Mouse (Mus musculus): ENCODE measurements around the gene Gja10.

The Gja10 gene

DNA sequence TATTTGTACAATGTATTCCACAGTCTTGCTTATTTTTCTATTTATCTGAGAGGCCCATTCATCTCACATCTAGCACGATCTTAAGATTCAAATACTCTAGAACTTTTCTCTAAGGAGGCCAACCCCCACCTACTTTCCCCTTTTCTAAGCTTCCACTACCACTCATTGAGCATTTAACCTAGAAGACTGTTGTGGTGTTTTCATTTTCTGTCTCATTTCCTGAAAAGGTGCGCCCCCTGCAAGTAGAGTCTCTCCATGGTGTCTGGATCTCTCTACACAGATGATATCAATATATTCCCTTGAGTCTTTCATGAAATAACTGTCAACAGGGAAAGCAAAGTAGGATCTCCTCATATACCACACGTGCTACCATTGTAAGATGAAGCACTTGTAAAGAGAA, at the start of gene Gja10:
TSS of gene Gja10 (minus strand) at position 101 of the 400 bp plus-strand sequence.
- in situ Hi-C loops (cut with MboI; ENCODE audit: low pct_unique_long_range_greater_than_20kb in 1 of 2, low sequenced_read_pairs in 2 of 2, unreplicated experiment in 1 of 2): loop anchor here in 1 of 2 experiments (25.0 kb wide), 1 partner anchor 685 kb away; the partner anchor contains the start of gene Pnrc1

DNA sequence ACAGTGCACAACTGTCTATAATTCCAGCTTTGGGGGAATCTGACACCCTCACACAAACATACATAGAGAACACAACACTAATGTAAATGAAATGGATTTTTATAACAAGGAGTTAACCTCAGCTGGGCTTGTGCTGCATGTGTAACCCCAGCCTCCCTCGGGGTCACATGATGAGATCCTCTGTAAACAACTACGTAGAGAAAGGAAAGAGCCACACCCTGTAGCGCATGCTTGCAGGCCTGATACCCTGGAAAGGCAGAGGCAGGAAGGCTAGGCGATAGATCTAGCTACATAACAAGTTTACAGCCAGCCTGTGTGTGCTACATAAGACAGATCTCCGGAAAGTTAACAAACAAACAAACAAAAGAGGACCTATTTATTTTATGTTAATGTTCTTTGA, 49.1 kb upstream of the Gja10 start:
- in situ Hi-C loops (cut with MboI; ENCODE audit: low pct_unique_long_range_greater_than_20kb in 1 of 2, low sequenced_read_pairs in 2 of 2, unreplicated experiment in 1 of 2): no loop called here

DNA sequence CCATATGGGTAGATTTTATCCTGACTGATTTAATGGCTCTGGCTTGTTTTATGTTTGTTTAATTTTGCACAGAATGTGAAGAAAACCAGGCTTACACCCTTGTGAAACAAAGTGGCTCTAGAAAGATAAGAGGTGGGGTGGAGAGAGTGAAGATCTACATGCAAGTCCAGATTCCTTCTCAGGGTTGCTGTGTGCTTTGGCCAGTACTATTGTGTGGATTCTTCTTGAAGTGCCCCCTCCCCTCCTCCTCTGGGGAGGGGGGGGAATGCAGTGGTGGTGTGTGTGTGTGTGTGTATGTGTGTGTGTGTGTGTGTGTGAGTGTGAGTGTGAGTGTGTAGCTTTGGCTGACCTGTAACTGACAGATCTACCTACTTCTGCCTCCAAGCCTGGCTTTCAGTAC, 19.1 kb upstream of the Gja10 start:
- in situ Hi-C loops (cut with MboI; ENCODE audit: low pct_unique_long_range_greater_than_20kb in 1 of 2, low sequenced_read_pairs in 2 of 2, unreplicated experiment in 1 of 2): loop anchor here in 1 of 2 experiments (25.0 kb wide), 1 partner anchor 666 kb away; the partner anchor contains the start of gene Pnrc1

DNA sequence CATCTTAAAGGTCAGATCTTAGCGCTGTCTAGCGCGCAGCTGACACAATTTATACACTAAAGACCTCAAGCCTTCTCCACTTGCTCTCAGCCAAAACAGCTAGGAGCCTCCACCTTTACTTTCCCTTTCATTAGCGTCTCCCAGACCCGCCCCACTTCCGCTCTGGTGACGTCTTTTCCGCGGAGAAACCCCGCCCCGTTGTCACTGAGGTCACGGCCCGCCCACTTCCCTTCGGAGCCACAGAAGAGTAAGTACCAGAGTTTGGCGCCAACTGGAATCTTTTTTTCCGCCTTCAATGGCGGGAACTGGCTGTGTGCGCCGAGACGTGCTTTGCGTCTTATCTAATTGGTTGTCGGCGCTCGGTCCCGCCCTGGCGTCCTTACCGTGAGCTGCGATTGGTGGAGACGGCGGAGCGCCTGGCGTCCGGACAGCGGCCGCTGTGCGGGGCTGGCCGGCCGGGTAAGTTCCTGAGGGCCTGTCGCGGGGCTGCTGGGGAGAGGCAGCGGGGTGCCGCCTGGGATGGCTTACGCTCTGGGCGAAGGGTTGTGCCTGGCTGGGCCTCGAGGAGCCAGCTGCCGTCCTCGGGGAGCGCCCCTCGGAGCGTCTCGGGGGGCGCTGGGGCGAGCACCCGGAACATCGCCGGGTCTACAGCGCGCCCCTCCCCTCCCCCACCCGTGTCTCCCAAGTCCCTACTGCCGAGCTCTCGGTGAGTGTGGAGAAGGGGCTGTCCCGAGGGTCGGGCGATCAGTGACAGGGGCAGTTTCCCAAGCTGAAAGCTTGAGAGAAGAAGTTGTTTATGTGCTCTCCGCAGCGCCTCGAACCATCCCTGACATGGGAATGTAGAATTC, 12.7 kb upstream of the Gja10 start, which contains the start of gene Casp8ap2:
TSS of gene Casp8ap2 (plus strand) at position 418 of the 848 bp plus-strand sequence.
- in situ Hi-C loops (cut with MboI; ENCODE audit: low pct_unique_long_range_greater_than_20kb in 1 of 2, low sequenced_read_pairs in 2 of 2, unreplicated experiment in 1 of 2): loop anchor here in 1 of 2 experiments (25.0 kb wide), 1 partner anchor 672 kb away; the partner anchor contains the start of gene Pnrc1

DNA sequence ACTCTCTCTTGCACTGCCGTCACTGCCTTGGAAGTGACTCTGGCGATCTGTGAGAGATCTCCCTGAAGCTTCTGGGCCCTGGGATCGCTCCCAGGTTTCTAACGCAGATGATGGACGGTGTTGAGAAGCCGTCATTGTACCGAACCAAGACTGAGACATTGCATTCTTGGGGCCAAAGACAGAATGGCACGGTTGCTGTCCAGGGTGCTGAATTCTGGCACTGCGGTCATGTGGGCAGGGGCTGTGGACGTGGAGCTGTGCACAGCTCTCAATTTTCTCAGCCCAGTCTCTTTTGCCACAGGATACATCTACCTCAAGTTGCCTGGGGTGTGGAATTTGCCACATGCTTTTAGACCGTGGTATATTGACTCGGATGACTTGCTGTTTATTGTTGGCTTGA, 1.4 kb downstream of the Gja10 start:
- in situ Hi-C loops (cut with MboI; ENCODE audit: low pct_unique_long_range_greater_than_20kb in 1 of 2, low sequenced_read_pairs in 2 of 2, unreplicated experiment in 1 of 2): loop anchor here in 1 of 2 experiments (25.0 kb wide), 1 partner anchor 686 kb away; the partner anchor contains the start of gene Pnrc1

DNA sequence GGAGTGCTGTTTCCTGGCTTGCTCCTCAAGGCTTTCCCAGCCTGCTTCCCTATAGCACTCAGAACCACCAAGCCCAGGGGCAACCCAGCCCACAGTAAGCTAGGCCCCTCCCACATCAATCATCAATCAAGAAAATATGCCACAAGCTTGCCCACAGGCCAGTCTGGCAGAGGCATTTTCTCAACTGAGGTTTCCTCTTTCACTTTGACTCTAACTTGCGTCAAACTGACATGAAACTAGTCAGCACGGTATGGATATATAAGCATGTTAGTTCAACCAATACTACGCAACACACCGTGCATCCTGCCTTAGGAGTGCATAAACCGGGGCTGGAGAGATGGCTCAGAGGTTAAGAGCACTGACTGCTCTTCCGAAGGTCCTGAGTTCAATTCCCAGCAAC, 14.3 kb downstream of the Gja10 start:
- in situ Hi-C loops (cut with MboI; ENCODE audit: low pct_unique_long_range_greater_than_20kb in 1 of 2, low sequenced_read_pairs in 2 of 2, unreplicated experiment in 1 of 2): loop anchor here in 1 of 2 experiments (10.0 to 25.0 kb wide), 2 partner anchors 527 to 699 kb away; partner anchors contain the start of gene Pnrc1

DNA sequence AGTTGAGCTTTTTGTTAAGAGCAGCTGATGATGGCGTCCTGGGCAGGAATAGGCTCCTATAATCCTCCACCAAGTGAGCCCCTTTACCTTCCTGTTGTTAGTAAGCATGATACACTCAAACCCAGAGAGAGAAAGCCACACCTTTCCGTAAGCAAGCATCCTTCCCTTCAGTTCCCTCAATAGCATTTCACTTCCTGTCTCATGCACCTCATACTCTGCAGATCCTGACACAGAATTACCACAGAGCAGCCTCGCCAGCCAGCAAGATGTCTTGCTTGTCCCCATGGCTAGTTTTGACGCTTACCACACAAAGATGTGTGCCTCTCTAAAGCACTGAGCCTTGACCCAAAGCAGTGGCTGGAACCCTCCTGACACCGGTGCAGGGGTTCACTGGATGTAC, 15.0 kb downstream of the Gja10 start:
- in situ Hi-C loops (cut with MboI; ENCODE audit: low pct_unique_long_range_greater_than_20kb in 1 of 2, low sequenced_read_pairs in 2 of 2, unreplicated experiment in 1 of 2): loop anchor here in 1 of 2 experiments (10.0 to 25.0 kb wide), 2 partner anchors 527 to 700 kb away; partner anchors contain the start of gene Pnrc1

DNA sequence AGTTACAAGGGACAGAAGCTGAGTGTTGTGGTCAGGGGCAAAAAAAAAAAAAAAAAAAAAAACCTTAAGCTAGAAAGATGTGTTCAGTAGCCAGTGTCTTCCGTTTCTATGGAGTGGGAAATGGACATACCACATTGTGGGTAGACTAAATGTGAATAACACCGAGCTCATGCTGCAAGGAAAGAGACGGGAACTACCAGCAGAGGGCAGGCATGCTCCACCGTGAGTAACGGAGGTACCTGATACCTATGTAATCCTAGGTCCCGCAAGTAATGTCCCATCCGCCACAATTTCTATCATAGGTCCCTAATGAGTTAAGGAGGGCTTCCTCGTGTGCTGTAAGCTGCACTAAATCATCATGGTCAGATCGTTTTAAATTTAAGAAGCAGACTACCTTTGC, 16.0 kb downstream of the Gja10 start:
- in situ Hi-C loops (cut with MboI; ENCODE audit: low pct_unique_long_range_greater_than_20kb in 1 of 2, low sequenced_read_pairs in 2 of 2, unreplicated experiment in 1 of 2): loop anchor here in 1 of 2 experiments (10.0 to 25.0 kb wide), 2 partner anchors 528 to 701 kb away; partner anchors contain the start of gene Pnrc1

DNA sequence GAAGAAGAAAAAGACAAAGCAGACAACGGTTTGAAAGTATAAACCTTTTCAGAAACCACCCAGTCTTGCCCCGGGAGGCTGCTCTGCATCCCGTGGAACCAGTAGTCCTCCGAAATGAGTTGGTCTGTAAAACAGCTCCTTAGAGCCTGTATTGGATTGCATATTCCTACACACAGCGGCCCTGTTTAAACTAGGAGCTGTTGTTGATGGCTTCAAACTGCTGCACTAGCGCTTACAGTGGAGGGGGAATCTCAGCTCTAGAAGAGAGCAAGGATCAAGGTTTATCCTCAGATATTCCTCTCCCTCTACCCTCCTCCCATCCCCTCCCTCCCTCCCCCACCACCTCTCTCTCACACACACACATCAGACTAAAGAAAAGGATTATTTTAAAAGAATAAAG, 18.4 kb downstream of the Gja10 start:
- in situ Hi-C loops (cut with MboI; ENCODE audit: low pct_unique_long_range_greater_than_20kb in 1 of 2, low sequenced_read_pairs in 2 of 2, unreplicated experiment in 1 of 2): loop anchor here in 1 of 2 experiments (10.0 to 25.0 kb wide), 2 partner anchors 531 to 703 kb away; partner anchors contain the start of gene Pnrc1

DNA sequence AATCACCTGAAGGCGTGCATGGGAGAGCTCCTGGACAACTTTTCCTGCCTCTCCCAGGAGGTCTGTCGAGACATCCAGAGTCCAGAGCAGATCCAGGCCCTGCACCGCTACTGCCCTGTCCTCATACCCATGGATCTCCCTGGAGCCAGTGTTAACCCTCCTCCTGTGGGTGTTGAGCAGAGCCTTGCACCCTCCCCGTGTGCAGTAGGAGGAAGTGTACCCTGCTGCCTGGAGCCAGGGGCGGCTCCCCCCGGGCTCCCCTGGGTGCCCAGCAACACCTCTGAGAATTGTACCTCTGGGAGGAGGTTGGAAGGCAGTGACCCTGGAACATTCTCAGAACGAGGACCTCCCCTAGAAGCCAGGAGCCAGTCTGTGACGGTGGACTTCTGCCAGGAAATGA, 22.7 kb downstream of the Gja10 start:
- in situ Hi-C loops (cut with MboI; ENCODE audit: low pct_unique_long_range_greater_than_20kb in 1 of 2, low sequenced_read_pairs in 2 of 2, unreplicated experiment in 1 of 2): loop anchor here in 1 of 2 experiments (10.0 to 25.0 kb wide), 2 partner anchors 535 to 707 kb away; partner anchors contain the start of gene Pnrc1

DNA sequence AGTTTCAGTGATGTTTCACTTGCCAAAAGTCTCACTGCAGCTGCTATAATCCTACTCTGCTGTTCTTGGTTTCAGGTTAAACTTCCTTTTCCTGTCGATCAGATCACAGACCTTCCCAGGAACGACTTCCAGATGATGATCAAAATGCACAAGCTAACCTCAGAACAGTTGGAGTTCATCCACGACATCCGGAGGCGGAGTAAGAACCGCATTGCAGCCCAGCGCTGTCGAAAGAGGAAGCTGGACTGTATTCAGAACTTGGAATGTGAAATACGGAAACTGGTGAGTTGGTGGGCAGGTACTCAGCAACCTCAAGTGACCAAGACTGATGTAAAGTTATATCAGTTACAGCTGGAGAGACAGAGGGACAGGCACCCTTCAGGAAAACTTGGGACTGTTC, 27.4 kb downstream of the Gja10 start:
- in situ Hi-C loops (cut with MboI; ENCODE audit: low pct_unique_long_range_greater_than_20kb in 1 of 2, low sequenced_read_pairs in 2 of 2, unreplicated experiment in 1 of 2): loop anchor here in 1 of 2 experiments (25.0 kb wide), 1 partner anchor 712 kb away; the partner anchor contains the start of gene Pnrc1

DNA sequence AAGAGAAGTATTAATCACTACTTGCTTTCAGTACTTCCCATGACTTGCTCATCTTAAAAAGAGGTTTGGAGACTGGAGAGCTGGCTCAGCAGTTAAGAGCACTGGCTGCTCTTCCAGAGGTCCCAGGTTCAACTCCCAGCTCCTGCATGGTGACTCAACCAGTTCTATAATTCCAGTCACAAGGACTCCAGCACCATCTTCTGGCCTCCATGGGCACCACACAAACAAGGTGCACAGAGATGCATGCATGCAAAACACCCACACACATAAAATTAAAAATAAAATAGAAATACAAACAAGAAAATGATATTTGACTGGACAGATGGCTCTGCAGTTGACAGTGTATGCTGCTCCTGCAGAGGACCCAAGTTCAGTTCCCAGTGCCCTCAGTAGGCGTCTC, 28.0 kb downstream of the Gja10 start:
- in situ Hi-C loops (cut with MboI; ENCODE audit: low pct_unique_long_range_greater_than_20kb in 1 of 2, low sequenced_read_pairs in 2 of 2, unreplicated experiment in 1 of 2): loop anchor here in 1 of 2 experiments (25.0 kb wide), 1 partner anchor 713 kb away; the partner anchor contains the start of gene Pnrc1

DNA sequence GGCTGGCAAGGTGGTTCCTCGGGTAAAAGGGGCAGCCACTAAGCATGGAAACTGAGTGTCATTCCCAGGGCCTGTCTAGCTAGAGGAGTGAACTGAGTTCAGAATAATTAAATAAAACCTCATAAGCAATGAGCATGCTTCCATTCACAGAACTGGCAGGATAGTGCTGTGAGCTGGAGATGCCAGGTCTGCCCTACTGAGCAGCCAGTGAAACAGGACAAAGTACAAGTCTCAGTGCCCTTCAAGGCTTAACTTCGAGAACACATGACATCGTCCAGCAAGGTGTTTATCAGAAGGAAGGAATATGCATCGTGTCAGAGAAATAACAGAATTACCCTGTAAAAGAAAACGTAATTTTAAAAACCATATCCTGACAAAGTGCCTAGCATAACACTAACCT, 29.0 kb downstream of the Gja10 start:
- in situ Hi-C loops (cut with MboI; ENCODE audit: low pct_unique_long_range_greater_than_20kb in 1 of 2, low sequenced_read_pairs in 2 of 2, unreplicated experiment in 1 of 2): no loop called here

DNA sequence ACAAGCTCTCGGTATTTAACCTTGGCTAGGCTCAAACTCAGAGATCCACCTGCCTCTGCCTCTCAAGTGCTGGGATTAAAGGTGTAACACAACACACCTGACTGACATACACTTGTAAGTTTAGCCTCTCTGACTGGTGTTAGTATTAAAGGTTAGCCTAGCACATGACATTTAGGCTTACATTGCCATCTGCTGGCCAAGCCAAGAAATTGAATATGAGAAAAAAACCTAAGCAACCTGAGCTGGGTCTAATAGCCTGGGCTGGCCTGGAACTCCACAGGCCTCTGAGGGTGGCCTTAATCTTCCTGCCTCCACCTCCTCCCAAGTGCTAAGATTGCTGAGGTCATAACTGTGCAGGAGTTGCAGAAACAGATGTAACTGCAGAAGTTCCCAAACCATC, 30.4 kb downstream of the Gja10 start:
- in situ Hi-C loops (cut with MboI; ENCODE audit: low pct_unique_long_range_greater_than_20kb in 1 of 2, low sequenced_read_pairs in 2 of 2, unreplicated experiment in 1 of 2): no loop called here

DNA sequence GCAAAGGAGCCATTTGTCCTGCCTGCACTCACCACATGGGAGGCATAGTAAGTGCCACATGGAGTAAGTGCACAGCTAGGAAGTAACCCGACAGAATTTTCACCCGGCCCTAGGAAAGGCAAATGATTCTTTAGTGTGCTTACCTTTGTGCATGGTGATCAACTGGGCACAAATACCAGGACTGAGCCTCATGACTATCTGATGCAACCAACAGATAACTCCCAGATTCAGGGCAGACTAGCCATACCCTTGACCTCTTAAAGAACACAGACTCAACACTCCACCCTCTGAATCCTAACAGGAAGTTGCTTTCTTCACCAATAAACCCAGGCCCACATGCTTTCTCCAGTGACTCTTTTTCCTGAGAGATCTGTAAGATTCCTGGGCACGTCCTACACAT, 31.1 kb downstream of the Gja10 start:
- in situ Hi-C loops (cut with MboI; ENCODE audit: low pct_unique_long_range_greater_than_20kb in 1 of 2, low sequenced_read_pairs in 2 of 2, unreplicated experiment in 1 of 2): no loop called here

DNA sequence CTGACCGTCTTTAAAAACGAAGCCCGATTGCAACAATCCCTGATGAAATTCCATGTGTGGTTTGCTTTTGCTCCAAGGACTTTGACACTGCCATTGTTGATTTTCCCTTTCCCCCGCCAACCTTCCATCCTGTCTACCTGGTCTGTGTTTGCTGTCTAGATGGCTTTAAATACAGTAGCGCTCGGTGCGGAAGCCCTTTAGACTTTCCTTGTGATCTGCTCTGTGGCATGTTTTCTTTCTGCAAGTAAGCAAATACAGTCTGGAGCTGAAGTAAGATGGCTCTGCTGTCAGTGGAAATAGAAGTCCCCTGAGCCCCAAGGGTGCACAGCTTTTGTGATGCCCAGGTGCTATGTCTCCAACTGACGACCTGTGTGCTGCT, 31.6 kb downstream of the Gja10 start:
- in situ Hi-C loops (cut with MboI; ENCODE audit: low pct_unique_long_range_greater_than_20kb in 1 of 2, low sequenced_read_pairs in 2 of 2, unreplicated experiment in 1 of 2): no loop called here

DNA sequence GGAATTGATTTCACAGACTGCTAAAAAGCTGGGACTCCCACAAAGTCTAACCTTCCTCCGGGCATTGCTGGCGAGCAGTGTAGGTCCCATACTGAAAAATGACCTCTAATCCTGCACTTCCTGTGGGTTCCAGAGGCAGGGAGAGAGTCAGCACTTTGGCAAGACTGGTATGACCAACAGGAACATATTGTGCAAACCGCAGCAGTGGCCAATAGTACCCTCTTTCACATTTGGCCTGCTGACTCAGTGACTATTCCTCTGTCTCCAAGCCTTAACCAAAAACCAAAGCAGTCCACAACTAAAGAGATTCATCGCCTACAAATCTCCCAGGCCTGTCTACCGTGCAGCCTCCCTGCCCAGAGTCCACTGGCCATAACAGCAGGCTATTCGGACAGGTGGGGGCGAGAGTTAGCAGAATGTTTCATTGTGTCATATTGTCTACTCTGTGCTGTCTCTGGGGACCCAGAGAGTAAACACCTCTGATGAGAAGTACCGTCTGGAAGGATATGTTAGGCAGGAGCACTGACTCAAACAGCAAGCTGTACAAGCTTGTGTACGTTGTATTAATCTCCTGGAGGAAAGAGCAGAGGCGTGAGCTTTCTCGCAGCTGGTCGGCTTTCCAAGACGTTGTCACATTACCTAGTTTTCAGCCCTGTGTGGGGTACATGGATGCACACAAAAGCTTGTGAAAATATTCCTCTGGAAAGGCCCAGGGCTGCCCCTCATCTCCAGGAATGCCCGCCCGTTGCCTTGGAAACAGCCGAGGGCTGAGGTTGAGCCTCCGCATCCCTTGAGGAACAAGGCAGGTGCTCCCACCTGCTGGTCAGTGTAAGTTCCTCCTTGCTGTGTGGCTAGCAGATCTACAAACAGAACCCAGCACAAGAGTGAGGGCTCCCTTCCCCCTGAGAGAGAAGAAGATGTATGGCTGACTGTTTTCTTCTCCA, 32.3 kb downstream of the Gja10 start:
- in situ Hi-C loops (cut with MboI; ENCODE audit: low pct_unique_long_range_greater_than_20kb in 1 of 2, low sequenced_read_pairs in 2 of 2, unreplicated experiment in 1 of 2): loop anchor here in 1 of 2 experiments (10.0 kb wide), 1 partner anchor 515 kb away; no protein-coding TSS in a partner anchor

DNA sequence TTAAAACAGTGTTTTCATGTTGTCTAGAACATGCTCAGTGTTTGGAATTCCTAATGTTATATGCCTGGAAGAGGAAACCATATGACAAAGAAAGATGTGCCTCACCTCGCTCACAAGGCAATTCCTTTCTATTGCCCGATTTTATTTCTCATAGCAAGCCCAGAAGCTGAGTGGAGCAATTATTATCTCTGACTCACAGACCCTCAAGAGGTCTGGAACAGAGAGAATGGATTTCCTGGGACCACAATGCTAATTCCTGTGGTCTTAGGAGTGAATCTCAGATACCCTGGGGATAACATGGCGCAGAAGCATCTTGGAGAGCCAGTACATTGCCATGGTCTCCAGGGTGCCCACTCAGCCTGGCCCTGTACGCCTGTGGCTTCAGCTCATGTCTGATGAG, 33.5 kb downstream of the Gja10 start:
- in situ Hi-C loops (cut with MboI; ENCODE audit: low pct_unique_long_range_greater_than_20kb in 1 of 2, low sequenced_read_pairs in 2 of 2, unreplicated experiment in 1 of 2): loop anchor here in 1 of 2 experiments (10.0 kb wide), 1 partner anchor 514 kb away; no protein-coding TSS in a partner anchor
